Mouse (Mus musculus): ENCODE results near the gene Nr2c1. TPM values are rescaled to one million over a fixed set of nuclear protein-coding genes. Genes with fewer than 3 reads are reported as not detected.
A peak's percentile ranks its signal among the peaks of the same experiment; 100 is the strongest.

Gene Nr2c1
- total RNA-seq, 2 experiments from 2014 or later: 3.9 to 10.6 TPM

DNA sequence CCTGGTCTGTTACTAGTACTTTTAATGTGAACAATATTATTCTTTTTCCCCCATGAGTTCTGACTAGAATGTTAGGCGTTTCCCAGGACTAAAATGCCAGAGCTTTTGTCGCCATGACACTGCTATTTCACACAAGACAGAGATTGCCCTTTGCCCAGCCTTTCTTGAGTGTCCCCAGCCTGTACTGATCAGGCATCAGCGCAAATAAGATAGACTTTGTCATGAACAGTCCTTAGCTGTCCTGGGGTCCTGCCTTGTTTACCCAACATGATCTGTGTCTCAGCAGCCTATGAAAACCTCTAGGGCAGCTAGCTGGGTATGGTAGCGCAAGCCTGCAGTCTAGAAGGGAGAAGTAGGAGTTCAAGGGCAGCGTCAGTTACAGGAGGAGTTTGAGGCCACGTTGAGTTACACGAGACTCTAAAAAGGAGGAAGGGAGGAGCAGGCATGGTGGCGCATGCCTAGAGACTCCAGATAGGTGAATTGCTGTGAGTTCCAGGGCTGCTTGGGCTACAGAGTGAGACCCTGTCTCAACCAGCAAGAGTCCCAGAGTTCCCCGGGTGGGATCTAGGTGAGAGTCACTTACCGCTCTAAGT is 8.8 kb upstream of the Nr2c1 start:
- ATAC-seq (ENCODE audit: poor library complexity, severe bottlenecking): peak; percentile 79

DNA sequence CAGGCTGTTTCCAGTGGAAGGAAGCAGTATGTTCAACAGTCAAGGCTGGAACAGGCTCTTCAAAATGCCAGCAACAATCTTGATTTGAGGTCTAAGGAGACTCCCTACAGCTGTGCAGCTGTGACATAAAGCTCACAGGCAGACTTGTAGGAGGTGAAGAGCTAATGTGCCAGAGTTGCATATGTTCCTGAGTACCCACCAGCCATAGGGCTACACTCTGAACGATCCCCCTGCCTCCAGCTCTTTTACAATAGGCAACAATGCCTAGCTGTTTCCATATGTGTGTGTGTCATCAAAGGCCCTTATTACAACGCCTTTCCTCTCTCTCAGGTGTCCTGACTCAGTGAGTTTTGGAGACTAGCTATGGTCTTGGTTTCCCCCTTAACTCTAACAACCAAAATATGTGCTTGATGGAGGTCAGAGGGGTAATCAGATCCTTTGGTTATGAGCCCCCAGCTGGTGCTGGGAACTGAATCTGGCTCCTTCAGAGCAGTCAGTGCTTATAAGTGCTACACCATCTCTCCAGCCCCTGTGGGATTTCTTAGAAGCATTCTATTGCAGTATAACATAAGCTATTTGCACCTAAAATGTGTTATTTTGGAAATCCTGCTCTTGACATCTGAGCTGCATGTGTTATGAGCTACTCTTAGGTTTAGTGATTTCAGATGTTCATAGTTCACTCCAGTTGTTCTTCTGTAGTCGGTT is 7.4 kb upstream of the Nr2c1 start:
- ATAC-seq (ENCODE audit: poor library complexity, severe bottlenecking): no peak

GRCm38 (mm10) chr10:94142427-94142826 is 5.4 kb upstream of the Nr2c1 start:
- peak; percentile 32; the same call in 1 of the 2 replicates for ATAC-seq (ENCODE audit: poor library complexity, severe bottlenecking)

GRCm38 (mm10) chr10:94144581-94144980 is 3.2 kb upstream of the Nr2c1 start:
- ATAC-seq (ENCODE audit: poor library complexity, severe bottlenecking): no peak

DNA sequence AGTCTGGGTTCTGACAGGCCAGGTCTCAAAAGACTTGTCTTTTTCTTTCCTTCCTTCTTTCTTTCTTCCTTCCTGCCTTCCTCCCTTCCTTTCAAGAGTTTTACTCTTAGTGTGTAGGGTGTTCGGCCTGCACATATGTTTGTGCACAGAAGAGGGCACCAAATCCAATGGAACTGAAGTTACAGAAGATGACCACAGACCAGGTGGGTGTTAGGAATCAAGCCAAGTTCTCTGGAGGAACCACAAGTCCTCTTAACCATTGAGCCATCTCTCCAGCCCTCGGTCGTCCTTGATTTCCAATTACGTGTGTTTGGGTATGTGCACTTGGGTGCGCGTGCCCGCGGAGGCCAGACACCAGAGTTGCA is 450 bp upstream of the Nr2c1 start:
- peak; percentile 43 for ATAC-seq (ENCODE audit: poor library complexity, severe bottlenecking)

DNA sequence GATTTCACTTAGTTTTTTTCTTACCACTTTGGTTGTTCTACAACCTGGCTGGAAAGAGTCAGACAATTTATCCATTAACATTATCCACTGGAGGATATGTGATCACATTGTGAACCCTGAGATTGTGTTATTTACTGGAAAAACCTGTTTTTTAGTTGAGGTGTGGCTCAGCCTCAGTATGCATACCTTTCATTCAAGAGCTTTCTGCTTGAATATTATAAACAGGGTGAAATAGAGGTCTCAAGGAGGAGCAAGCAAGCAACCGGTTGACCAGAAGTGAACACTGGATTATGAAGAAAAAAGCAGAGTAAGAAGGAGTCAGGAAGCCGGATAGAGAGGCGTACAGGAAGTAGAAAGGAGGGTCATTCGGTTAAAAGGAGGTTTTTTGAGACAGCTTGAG is 3.7 kb downstream of the Nr2c1 start:
- no peak for ATAC-seq (ENCODE audit: poor library complexity, severe bottlenecking)

GRCm38 (mm10) chr10:94153841-94154240 is 6.0 kb downstream of the Nr2c1 start:
- no peak for ATAC-seq (ENCODE audit: poor library complexity, severe bottlenecking)

GRCm38 (mm10) chr10:94158962-94159361 is 11.1 kb downstream of the Nr2c1 start:
- no peak for ATAC-seq (ENCODE audit: poor library complexity, severe bottlenecking)

DNA sequence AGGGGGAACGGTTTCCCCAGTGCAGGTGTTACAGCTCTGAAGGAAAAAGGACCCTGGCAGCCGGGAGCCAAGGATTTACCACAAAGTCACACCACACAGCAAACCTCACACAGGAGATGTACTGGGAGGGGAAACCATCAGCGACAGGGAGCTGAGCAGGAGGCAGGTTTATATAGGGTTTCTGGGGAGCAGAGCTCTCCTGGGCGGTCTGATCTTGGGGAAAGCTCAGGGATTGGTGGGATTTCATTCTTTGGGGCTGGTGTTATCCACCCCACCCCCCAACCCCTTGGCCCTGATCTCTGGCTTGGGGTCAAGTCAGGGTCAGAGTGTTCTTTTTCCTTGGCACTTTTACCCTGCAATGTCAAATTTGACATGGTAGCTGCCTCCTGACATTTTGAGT is 11.6 kb downstream of the Nr2c1 start:
- ATAC-seq (ENCODE audit: poor library complexity, severe bottlenecking): no peak

DNA sequence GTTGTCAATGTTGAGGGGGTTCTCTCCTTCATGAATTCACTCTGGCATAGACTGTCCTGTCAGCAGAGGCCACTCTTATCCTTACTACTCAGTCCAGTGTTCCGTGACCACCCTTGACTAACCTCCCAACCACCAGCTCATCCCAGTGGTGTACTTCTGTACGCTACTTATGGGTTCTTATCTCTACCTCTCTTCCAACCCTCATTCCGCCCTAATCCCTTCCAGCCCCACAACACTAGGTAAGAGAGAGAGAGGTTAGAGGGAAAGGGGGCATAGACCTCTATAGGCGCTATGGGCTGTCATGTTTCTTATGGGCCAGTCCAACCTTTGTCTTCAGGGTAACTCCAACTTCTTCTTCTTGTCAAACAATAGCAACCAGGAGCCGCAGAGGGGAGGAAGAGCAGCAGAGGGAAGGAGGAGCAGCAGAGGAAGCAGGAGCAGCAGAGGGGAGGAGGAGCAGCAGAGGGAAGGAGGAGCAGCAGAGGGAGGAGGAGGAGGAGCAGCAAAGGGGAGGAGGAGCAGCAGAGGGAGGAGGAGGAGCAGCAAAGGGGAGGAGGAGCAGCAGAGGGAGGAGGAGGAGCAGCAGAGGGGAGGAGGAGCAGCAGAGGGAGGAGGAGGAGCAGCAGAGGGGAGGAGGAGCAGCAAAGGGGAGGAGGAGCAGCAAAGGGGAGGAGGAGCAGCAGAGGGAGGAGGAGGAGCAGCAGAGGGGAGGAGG is 13.4 kb downstream of the Nr2c1 start:
- ATAC-seq (ENCODE audit: poor library complexity, severe bottlenecking): no peak

GRCm38 (mm10) chr10:94162031-94162430 is 14.2 kb downstream of the Nr2c1 start:
- ATAC-seq (ENCODE audit: poor library complexity, severe bottlenecking): no peak

DNA sequence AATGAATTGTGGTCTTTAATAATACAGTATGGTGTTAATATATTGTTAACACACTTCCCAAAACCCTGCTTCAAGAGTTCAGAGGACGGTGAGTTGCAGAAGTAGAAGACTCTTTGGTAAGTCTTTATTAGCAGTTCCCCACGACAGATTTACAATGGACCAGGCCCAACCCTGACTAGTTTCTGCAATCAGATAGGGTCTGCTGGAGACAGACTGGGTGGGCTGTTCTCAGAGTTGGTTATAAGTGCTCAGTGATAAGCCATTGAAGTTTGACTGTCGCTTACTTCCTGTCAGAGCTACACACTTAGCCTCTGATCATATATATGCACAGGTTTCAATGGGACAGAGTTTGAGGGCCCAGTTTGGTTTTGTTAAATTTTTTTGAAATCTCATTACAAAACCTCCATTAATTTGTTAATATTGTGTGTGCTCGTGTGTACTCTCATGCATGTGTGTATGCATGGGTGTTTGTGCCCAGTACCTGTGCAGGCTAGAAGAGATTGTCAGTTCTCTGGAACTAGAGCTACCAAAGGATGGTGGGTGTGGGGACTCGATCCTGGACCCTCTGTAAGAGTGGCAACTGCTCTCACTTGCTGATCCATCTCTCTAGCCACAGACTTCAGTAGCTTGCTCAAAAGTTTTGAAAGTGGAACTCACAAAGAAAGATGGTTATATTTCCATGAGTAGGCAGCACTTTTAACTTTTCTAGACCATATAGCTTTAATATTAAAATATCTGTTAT is 16.5 kb downstream of the Nr2c1 start:
- ATAC-seq (ENCODE audit: poor library complexity, severe bottlenecking): no peak

DNA sequence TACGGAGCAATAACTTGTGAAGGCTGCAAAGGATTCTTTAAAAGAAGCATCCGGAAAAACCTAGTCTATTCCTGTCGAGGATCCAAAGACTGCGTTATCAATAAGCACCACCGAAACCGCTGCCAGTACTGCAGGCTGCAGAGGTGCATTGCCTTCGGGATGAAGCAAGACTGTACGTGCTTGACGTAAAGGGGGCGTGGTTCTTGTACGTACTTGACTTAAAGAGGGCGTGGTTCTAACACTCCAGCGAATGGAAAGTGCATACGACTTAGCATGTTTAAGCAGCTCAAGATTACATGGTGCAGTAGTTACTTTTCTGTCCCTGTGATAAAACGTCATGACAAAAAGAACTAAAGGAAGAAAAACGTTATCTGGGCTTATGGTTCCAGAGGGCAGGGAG is 17.6 kb downstream of the Nr2c1 start:
- no peak for ATAC-seq (ENCODE audit: poor library complexity, severe bottlenecking)

DNA sequence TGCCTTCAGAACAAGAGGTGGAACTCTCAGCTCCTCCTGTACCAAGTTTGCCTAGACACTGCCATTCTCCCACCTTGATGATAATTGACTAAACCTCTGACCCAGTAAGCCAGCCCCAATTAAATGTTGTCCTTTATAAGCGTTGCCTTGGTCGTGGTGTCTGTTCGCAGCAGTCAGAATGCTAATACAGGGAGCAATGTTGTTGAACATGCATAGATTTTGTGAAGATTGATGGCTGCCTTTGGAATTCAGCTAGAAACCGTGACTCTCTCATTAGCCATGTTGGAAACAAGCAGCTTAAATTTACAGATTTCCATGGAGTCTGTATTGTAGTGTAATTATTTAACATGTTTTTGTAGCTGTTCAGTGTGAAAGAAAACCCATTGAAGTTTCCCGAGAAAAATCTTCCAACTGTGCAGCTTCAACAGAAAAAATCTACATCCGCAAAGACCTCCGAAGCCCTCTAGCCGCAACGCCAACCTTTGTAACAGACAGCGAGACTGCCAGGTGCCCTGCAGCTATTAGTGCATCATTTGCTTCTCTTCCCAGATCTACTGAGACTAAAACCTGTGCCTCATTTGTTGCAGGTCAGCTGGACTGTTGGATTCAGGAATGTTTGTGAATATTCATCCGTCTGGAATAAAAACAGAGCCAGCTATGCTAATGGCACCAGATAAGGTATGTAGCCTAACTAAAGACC is 19.4 kb downstream of the Nr2c1 start:
- no peak for ATAC-seq (ENCODE audit: poor library complexity, severe bottlenecking)

DNA sequence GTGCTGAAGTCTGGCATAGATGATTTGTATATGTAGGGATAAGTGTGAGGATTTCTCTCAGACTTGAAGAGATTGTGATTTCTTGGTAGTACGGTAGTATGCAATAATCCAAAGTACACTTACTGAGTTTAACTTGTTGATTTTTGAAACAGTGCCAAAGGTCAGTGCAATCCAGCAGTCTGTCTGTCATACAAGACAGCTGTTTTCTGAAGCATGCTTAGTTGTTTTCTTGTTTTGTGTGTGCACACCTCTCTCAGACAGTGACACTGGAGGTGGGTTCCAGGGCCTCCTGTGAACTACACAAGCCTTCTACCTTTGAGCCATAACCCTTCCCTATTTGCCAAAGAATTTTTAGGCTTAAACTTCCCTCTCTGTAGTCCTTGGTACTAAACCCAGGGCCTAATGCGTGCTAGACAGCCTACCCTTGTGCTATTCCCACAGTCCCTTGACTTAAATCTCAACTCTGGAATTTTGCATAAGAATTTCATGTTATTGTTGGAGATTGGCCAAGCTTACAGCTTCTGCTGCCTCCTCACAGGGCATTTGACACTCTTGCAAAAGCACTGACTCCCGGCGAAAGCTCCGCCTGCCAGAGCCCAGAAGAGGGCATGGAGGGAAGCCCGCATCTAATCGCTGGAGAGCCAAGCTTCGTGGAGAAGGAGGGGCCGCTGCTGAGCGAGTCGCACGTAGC is 23.8 kb downstream of the Nr2c1 start:
- ATAC-seq (ENCODE audit: poor library complexity, severe bottlenecking): no peak

- no peak for ATAC-seq (ENCODE audit: poor library complexity, severe bottlenecking)
Measured at GRCm38 (mm10) chr10:94172137-94172536, 24.3 kb downstream of the Nr2c1 start.

- no peak for ATAC-seq (ENCODE audit: poor library complexity, severe bottlenecking)
Measured at GRCm38 (mm10) chr10:94172706-94173105, 24.9 kb downstream of the Nr2c1 start.

DNA sequence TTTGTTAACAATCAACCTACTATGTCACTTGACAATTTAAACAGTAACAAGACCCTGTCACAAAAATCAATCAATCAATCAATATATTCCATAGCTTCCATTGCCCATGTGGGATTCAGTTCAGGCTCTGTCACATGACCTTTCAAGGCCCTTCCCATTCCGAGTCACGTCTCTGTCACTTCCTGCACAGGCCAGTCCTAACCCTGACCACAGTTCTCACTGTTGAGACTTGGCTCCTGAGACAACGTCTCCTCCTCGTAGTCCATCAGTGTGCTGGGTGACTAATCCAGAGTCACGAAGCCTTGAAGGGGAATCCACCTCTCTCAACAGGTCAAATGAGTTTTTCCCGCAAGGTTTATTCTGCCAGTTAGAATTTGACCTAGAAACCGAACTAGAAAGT is 26.8 kb downstream of the Nr2c1 start:
- ATAC-seq (ENCODE audit: poor library complexity, severe bottlenecking): no peak

- ATAC-seq (ENCODE audit: poor library complexity, severe bottlenecking): no peak
Measured at GRCm38 (mm10) chr10:94183199-94183598, 35.4 kb downstream of the Nr2c1 start.

All from megakaryocyte, adult 5-6 weeks (primary cell).